9 mouse cellular contexts compared by ENCODE assay signal in genomic region chr13:55540933-55541332, GRCm38 (mm10). TPM values are rescaled to one million over a fixed set of nuclear protein-coding genes. Genes with fewer than 3 reads are reported as not detected.
DNase-seq lines count a peak whose midpoint lies in the region.
"Had no signal": no experiment of that assay in that cellular context is flagged by ENCODE, and none has a peak within 500 bp of the region (broad histone marks: within the 10 kb centered on the region; RNA-seq: fewer than 3 reads in every experiment).

No protein-coding gene starts in this region.

- DNase-seq in heart, postnatal 10 days: peak; percentile 40 to 52
- DNase-seq in heart, adult 11 months: no peak
- DNase-seq in left cerebral cortex, postnatal 25 days (ENCODE audit: low spot score in 2 of 2): peak; percentile 46 to 52
- no peak for DNase-seq in left cerebral cortex, adult 11 months (ENCODE audit: low spot score)
- peak; percentile 42 for DNase-seq in thymus, postnatal 14 days
- no peak for DNase-seq in thymus, postnatal 36 days
- peak; percentile 47 for DNase-seq in thymus, postnatal 4 days
- DNase-seq: adrenal gland, postnatal 25 days; retina, postnatal 1 day had no signal

- intact Hi-C loops in heart, postnatal 10 days (cut with DNase I): no loop called here
- intact Hi-C loops in left cerebral cortex, postnatal 25 days (cut with DNase I): no loop called here

RNA-seq across cellular contexts. Expression of gene Ddx41, which starts 4.5 kb away (rescaled TPM):
- 10 to 100 TPM; 17.5 to 18.2 TPM for total RNA-seq in heart, postnatal 10 days (2021)
- 10 to 100 TPM; 53.6 to 58.0 TPM for total RNA-seq in left cerebral cortex, postnatal 25 days (2021)

RNA-seq across cellular contexts. Expression of gene Dok3, which starts 11.8 kb away (rescaled TPM):
- total RNA-seq in heart, postnatal 10 days (2021): 1 to 10 TPM; 1.7 to 1.8 TPM
- total RNA-seq in left cerebral cortex, postnatal 25 days (2021): 10 to 100 TPM in 1 of 2 experiments, 1 to 10 TPM in 1; 9.7 to 13.2 TPM

RNA-seq across cellular contexts. Expression of gene Pdlim7, which starts 27.5 kb away (rescaled TPM):
- 10 to 100 TPM; 63.6 to 74.2 TPM for total RNA-seq in heart, postnatal 10 days (2021)
- 10 to 100 TPM; 89.6 to 96.1 TPM for total RNA-seq in left cerebral cortex, postnatal 25 days (2021)

RNA-seq across cellular contexts. Expression of gene Fam193b, which starts 30.0 kb away (rescaled TPM):
- total RNA-seq in heart, postnatal 10 days (2021): 10 to 100 TPM; 22.8 to 24.2 TPM
- 10 to 100 TPM; 67.0 to 84.3 TPM for total RNA-seq in left cerebral cortex, postnatal 25 days (2021)

RNA-seq across cellular contexts. Expression of gene Tmed9, which starts 32.6 kb away (rescaled TPM):
- total RNA-seq in heart, postnatal 10 days (2021): 100 to 1,000 TPM; 104 to 106 TPM
- 100 to 1,000 TPM; 129 to 134 TPM for total RNA-seq in left cerebral cortex, postnatal 25 days (2021)

Comparison
In these comparisons a context has a peak if more than half of its experiments do, and no peak if none do; other contexts are left out.
1. DNase-seq: peak in heart, postnatal 10 days (2 of 2), left cerebral cortex, postnatal 25 days (2 of 2), thymus, postnatal 14 days (single experiment) and thymus, postnatal 4 days (single experiment); none in heart, adult 11 months (single experiment), left cerebral cortex, adult 11 months (single experiment) and thymus, postnatal 36 days (0 of 2).